Mouse (Mus musculus) forelimb bud, embryonic 11.5 days (tissue): ENCODE results near the gene Tbck.

Experiments
- DNase-seq: peaks from one replicate; pipeline ENCODE4 v3.0.0-alpha.2; 2012; ENCODE audit warnings: low read depth, low spot score

The Tbck gene

DNA sequence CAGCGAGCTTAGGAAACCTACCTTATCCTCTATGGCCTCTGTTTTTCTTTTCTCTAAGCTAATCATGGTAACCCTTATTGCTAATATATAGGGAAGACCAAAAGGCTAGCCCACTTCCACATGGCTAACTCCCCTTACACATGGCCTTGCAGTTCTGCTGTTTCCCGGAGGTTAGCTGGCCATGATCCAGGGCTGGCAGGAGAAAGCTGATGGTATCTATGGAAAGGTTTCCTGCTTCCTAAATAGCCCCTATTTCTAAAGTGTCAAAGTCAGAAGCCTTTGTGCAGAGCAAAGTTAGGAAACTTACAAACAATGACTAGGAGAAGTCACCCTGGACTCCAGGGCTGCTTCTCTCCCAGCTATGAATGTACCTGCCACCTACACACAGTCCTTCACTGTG lies 184.9 kb downstream of the Tbck start:
- no peak for DNase-seq

DNA sequence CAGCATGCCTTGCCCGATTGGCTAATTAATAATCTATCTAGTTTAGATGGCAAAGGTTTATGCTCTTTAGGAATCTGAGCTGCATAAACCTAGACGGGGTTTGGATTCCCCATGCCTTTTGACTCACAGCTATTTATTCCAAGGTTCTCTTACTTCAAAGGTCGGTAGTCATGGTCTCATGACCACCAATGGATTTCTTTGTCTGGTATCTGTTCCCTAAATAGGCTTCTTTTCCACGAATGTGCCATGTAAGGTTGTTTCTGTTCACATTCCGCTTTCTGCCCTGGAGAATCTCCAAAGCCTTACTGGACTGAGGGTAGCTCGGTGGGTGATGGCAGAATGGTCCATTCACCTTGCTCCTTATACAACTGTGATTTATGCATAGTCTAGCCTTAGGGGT lies 186.1 kb downstream of the Tbck start:
- no peak for DNase-seq

DNA sequence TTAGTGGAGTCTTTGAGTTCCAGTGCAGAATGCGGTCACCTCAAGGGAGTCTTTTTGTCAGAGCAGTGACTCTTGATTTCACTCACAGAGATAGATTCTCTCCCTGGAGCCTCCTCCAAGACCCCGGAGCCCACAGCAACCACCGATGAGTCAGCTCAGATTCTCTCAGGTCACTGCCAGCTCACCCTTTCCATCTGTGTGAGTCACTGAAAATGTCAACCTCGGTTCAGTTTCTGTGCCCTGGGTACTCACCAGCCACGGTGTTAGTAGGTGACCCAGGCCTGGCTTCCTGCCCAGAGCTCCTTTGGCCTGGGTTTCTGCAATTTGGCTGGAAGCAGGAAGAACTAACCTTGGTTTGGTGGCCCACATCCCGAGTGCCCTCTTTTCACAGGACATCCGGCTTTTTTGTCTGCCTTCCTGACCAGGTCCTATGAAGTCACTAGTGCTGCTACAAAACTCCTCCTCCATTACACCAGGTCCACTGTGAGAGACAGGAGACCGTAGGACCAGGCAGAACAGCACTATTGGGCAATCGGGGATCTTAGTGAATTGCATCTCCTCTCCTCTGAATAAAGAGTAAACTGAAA lies 187.5 kb downstream of the Tbck start:
- no peak for DNase-seq

DNA sequence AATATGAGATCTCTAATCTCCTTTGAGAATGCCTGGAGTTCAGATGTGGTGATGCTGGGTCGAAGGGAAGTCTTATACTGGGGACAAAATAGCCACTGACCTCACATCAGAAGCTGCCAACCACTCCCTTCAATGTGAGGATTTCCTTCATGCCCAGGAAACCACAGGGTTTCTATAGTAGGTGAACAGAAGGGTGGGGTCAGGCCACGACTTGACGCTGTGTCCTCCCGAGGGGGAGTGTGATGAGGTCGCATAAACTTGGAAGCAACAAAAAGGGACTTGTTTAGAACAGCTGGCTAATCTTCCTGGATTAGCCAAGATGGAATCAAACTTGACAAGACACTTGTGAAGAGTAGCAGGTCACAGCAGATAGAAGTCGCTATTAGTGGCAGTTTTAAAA lies 189.3 kb downstream of the Tbck start:
- DNase-seq = no peak

DNA sequence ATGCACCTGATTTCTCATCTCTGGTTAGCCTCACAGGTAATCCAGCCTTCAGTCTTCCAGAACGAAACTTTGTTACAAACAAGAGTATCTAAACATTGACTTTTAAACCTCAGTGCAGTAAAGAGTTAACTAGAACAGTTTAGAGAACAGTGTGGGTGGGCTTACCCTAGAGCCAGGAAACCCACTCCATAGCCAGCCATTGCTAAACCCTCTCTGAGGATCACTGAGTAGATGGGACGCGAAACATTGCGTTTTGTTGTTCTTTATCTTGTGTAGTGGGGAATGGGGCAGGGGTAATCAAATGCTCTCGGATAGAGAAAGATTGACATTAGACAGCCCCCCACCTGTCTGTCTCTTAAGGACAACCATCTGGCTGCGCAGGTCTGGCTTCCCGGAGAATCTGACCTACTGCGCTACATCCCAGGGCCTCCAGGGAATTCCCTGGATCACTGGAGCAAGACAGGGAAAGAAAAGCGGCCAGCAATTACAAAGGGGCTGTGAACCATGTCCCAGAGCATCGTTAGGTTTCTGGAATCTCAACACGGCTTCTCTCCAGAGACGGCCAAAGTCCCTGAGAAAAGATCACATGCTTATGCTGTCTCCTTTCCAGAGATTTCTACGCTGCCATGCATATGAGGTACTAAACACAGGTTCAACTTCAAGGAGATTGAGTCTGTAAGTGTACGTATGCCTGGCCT lies 192.2 kb downstream of the Tbck start:
- DNase-seq = no peak

DNA sequence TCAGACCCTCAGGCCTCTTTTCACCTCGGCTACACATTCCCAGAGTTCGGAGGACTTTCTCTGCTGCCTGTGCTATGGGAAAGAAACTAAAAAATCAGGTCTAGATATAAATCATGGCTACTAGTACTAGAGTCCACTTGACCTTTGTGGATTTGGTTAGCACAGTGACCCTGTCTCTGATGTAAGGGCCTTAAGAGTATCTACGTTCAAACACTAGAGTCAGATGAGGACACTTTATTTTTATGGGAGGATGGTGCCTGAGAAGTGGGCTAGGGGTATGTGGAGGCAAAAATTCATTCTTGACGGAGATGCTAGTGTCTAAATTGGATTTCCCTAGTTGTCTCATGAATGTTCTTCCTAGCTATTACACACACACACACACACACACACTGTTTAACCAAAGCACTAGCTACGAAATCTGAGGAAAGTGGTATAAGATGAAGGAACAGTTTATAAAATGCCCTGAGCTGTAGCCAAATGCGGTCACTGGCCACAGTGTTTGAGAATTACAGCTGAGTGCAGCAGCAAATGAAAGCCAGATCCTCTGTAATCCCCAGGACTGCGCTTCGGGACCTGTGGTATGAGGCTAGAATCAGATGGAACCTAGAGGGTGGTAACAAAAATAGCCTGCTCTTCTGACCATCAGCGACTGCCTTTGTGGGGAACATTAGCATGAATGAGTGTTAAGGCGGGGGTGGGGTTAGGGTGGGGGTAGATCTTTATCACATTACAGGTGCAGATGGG lies 193.2 kb downstream of the Tbck start:
- DNase-seq = no peak

DNA sequence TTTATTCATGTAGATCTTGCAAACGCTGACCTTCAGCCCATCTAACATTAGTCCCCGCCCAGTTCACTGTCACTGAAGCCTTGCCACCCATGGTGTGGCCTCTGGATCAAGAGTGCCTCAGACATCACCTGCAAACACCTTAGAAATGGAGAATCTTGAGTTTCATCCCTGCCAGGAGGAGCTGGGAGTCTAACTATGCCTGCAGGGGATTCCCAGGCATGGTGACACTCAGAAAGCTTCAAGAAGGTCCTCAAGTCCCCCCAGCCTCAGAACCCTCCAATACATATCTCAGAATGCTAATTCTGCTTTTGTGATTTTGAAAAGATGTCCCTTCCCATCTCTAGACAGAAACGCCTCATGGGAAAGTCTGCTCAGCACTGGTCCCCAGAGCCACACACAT lies 196.4 kb downstream of the Tbck start:
- no peak for DNase-seq

DNA sequence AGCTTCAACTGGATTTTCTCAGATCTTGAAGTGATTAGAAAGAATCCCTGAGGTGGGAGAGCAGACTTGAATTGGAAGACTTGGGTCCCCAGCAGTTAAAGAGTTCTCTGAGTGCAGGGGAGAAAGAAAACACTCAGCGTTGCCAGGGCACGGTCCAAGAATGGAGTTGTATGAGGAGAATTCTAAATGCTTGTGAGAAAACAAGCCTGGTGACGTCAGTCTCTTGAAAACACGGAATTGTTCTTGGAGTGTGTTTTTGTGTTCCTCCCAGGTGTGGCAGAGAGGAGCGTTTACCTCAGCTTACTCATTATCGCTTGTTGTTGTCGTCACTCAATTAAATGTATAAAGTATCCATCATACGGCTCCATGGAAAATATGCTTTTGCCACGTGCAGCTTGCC lies 196.9 kb downstream of the Tbck start:
- no peak for DNase-seq

DNA sequence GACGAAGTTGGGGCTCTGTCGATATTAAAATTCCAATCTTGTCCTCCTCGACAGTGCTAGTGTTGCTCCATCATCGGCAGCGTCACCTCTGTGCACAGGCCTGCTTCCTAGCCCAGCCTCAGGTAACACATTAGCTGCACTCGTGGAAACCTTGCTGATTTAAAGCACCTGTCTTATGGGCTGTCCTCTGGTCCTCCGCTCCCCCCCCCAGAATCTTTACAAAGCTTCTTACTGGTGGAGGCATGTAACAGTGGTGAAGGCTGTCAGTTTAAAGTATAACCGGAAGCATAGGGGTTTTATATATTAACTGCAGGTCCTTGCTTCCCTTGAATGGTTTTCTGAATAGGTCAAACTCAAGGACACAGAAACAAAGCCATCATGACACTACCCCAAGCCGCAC lies 199.3 kb downstream of the Tbck start:
- DNase-seq = no peak

DNA sequence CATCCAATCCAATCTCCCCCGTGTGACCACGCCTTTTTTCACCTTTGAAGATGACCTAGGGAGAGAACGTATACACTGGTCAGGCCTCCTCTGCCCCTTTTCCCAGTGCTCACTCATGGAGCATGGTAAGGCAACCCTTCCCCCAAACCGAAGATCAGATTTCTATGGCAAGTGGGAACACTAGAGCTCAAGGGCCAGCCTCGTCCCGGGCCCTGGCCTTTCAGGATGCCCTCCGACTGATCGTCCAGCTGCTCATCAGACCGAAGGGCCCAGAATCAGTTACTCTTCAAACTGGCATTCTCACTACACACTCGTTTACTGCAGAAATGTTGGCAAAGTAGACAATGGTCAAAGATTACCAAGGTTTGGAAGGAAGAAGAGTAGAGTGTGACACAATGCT lies 200.5 kb downstream of the Tbck start:
- no peak for DNase-seq

DNA sequence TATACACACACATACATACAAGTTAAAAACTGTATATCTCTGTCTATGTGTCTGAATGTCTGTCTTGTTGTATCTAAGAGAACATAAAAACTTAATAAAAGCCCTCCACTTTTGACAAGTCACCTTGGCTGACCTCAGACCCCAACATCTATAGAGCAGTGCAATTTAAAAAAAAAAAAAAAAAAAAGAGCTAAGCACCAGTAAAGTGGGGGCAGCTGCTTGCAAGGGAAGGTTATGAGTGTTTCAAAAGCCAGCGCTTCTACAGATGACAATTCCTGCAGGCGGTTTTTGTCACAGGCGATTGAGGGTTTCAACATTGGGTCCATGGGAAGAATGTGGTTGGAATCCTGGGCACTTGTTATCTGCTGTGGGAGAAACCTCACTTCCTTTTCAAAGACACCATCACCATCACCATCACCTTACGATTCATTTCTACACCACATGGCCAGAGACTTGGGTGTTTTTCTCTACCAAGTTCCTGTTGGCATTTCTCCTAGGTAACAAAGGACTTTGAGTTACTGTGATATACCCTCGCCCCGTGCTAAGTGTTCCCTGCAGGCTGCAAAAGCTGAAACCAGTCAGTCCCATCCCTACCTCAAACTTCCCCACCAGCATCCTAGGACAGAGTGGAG lies 202.6 kb downstream of the Tbck start:
- no peak for DNase-seq

DNA sequence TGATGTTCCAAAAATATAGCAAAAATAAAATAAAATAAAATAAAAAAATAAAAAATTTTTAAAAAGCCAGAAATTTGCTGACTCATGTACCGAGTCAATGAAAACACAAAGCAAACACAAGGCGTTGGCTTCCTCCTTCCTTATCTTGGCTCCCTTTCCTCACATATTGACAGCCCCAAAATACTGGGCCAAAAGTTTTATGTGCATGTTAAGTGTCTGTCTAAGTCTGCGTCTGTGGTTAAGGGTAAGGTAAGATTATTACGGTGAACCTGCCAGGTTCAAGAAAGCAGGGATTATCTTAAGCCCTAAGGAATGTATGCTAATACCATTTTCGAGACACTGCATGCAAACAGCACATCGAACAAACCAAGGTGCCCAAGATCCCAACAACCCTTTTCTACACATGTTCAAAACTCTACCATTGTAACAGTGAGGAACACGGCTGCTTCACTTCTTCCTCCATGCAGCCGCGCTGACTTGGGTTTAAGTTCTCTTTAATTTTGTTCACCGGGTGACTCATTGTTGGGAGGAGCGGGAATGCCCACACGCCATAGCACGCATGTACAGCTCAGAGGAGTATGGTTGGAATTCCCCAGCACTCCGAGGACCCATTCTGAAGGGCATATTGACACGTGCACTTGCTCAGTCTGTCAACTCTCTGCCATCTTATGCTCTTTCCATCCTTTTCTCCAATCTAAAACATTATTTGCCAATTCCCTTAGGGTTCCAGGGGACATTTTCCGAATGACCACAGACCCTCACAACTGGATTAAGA lies 203.3 kb downstream of the Tbck start:
- no peak for DNase-seq
